Mouse (Mus musculus) ES-Bruce4 (cell line): ENCODE measurements around the gene Efcab11.

Source experiments
- CTCF ChIP-seq: IDR thresholded peaks from one replicate; pipeline ENCODE4 v1.8.1; 2011; ENCODE audit warnings: low read depth, low read length
- POLR2A ChIP-seq: IDR thresholded peaks from one replicate; pipeline ENCODE4 v1.8.1; 2011; ENCODE audit warnings: low read length; ENCODE audit not compliant: insufficient read depth

GRCm38 (mm10) chr12:99838703-99839102 lies 45.5 kb downstream of the Efcab11 start:
- no peak for TF ChIP-seq CTCF
- TF ChIP-seq POLR2A, result no peak
